ENCODE assay signal across 7 mouse cellular contexts in the genomic region with DNA sequence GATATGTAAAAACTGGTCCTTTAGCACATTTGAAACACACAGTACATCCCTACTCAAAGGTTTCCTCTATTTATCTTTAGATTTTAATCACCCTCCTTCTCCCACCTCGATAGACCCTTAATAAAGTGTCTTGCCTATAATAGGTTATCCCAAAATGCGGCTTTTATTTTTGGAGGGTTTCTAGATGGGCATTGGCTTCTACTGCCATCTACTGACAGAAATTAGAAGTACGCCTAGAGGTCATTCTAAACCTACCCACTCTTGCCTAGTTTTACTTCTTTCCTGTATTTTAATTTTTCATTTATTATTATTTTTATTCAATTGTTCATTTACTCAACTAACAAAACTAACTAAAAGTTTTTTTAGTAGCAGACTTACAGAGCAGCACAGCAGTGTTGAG. TPM values are rescaled to one million over a fixed set of nuclear protein-coding genes. Genes with fewer than 3 reads are reported as not detected.
DNase-seq lines count a peak whose midpoint lies in the region; ATAC-seq and TF ChIP-seq lines count a peak whose summit lies in the region.

No protein-coding gene starts in this region.

- no peak overlapping the region for H3K9ac ChIP-seq in kidney, embryonic 15.5 days
- H3K9ac ChIP-seq in CH12.LX (ENCODE audit: insufficient read depth, low read depth) = no peak overlapping the region

- no peak for ATAC-seq in kidney, embryonic 15.5 days (replicated peaks; ENCODE audit: low FRiP score)
- ATAC-seq in inflammation-experienced regulatory T-cells, adult 6 months = no peak

- no peak for TF ChIP-seq EP300 in CH12.LX (IDR thresholded peaks at IDR 0.05; ENCODE audit: low read length)

- no peak for TF ChIP-seq CTCF in kidney, adult 2 months (conservative IDR thresholded peaks at IDR 0.05; ENCODE audit: insufficient read depth, insufficient read length, low read depth, low read length)
- peak; percentile 67 to 77 for TF ChIP-seq CTCF in CH12.LX (conservative IDR thresholded peaks at IDR 0.05 in 1 of 2, IDR thresholded peaks at IDR 0.05 in 1 of 2; ENCODE audit: low read depth in 2 of 2, low read length in 2 of 2)

- H3K4me1 ChIP-seq in kidney, adult 2 months (ENCODE audit: control insufficient read depth, insufficient read depth, low read length) = no peaks in the 10 kb centered on the region
- peaks cover 9% of the 10 kb centered on the region; the same call in 1 of the 2 replicates for H3K4me1 ChIP-seq in kidney, embryonic 15.5 days
- peaks cover 7 to 14% of the 10 kb centered on the region in 2 experiments; a peak in 3 of 4 replicates for H3K4me1 ChIP-seq in CH12.LX (ENCODE audit: control insufficient read depth in 1 of 2, insufficient read depth in 2 of 2)

- H3K36me3 ChIP-seq in kidney, adult 2 months (ENCODE audit: control insufficient read depth, insufficient read depth, low read length) = no peaks in the 10 kb centered on the region
- H3K36me3 ChIP-seq in kidney, embryonic 15.5 days = no peaks in the 10 kb centered on the region
- no peaks in the 10 kb centered on the region for H3K36me3 ChIP-seq in CH12.LX (replicated peaks in 1 of 2; ENCODE audit: control insufficient read depth in 1 of 2, insufficient read depth in 1 of 2, low read length in 1 of 2)

- WGBS in kidney, adult 2 months = 5% methylated on average over 3 of the region's 3 CpGs
- 10% methylated on average over 3 of the region's 3 CpGs for WGBS in kidney, embryonic 15.5 days

- no peak for TF ChIP-seq POLR2A in kidney, adult 2 months (IDR thresholded peaks at IDR 0.05; ENCODE audit: low read depth, low read length)
- no peak for TF ChIP-seq POLR2A in CH12.LX (IDR thresholded peaks at IDR 0.05; ENCODE audit: low read depth, low read length)

- TF ChIP-seq RAD21 in CH12.LX (IDR thresholded peaks at IDR 0.05; ENCODE audit: low read depth, low read length) = peak; percentile 86

- dilution Hi-C loops in CH12.LX (cut with MboI; ENCODE audit: extremely low pct_ligation_motif_present, extremely low pct_unique_long_range_greater_than_20kb, low sequenced_read_pairs) = no loop called here

- no peak overlapping the region for H3K4me2 ChIP-seq in kidney, embryonic 15.5 days
- no peak overlapping the region for H3K4me2 ChIP-seq in CH12.LX (ENCODE audit: insufficient read depth, low read depth, poor library complexity, severe bottlenecking)

- no peaks in the 10 kb centered on the region for H3K9me3 ChIP-seq in kidney, embryonic 15.5 days (replicated peaks)
- H3K9me3 ChIP-seq in CH12.LX (replicated peaks; ENCODE audit: low read length) = peaks cover 8% of the 10 kb centered on the region

- peak; percentile 29 for DNase-seq in kidney, adult 2 months
- peak; percentile 55 for DNase-seq in CH12.LX (ENCODE audit: extremely low read depth)
- peak; percentile 43 for DNase-seq in c-Kit-positive CD71-negative TER-119-negative erythroid progenitor cells, embryonic 14.5 days (ENCODE audit: low read depth)
- peak; percentile 59 for DNase-seq in lung, postnatal 36 days
- no peak for DNase-seq in spleen, adult 18-20 months

- no peak overlapping the region for H3K4me3 ChIP-seq in kidney, adult 2 months (ENCODE audit: insufficient read depth, low read depth, low read length)
- no peak overlapping the region for H3K4me3 ChIP-seq in kidney, embryonic 15.5 days (replicated peaks)
- H3K4me3 ChIP-seq in CH12.LX (replicated peaks in 1 of 3; ENCODE audit: low read depth in 2 of 3, low read length in 2 of 3, poor library complexity in 1 of 3) = no peak overlapping the region

- in situ Hi-C loops in CH12.LX (cut with MboI; ENCODE audit: low pct_ligation_motif_present, low pct_unique_long_range_greater_than_20kb, low sequenced_read_pairs) = loop anchor here (25.0 kb wide), 1 partner anchor 675 kb away; the partner anchor contains the start of genes Cenpl and Dars2

- no peaks in the 10 kb centered on the region for H3K79me2 ChIP-seq in CH12.LX (replicated peaks; ENCODE audit: control insufficient read depth, extremely low read depth, insufficient read depth, poor library complexity, severe bottlenecking)

- no peaks in the 10 kb centered on the region for H3K27me3 ChIP-seq in kidney, adult 2 months (replicated peaks; ENCODE audit: control insufficient read depth, insufficient read depth, low read length)
- peaks cover 6% of the 10 kb centered on the region; the same call in 1 of the 2 replicates for H3K27me3 ChIP-seq in kidney, embryonic 15.5 days
- H3K27me3 ChIP-seq in CH12.LX (replicated peaks) = no peaks in the 10 kb centered on the region

- no peak overlapping the region for H3K27ac ChIP-seq in kidney, adult 2 months (ENCODE audit: insufficient read depth, low read depth, low read length)
- no peak overlapping the region for H3K27ac ChIP-seq in kidney, embryonic 15.5 days
- no peak overlapping the region for H3K27ac ChIP-seq in CH12.LX (ENCODE audit: insufficient read depth, low read depth)

TF ChIP-seq in CH12.LX, 34 proteins besides CTCF, POLR2A, EP300 and RAD21:
- TF ChIP-seq ZC3H11A (IDR thresholded peaks at IDR 0.05; ENCODE audit: low read depth, low read length) (no peak), SMC3 (IDR thresholded peaks at IDR 0.05; ENCODE audit: low read depth, low read length) (peak; percentile 43)

RNA-seq across cellular contexts. Expression of gene Fasl, which starts 51.4 kb away (rescaled TPM):
- 0.04 and 0.16 TPM in 2 replicates for polyA plus RNA-seq in kidney, adult 2 months (2012; rRNA removed)
- polyA plus RNA-seq in kidney, embryonic 15.5 days (2015; fragmentation: Nextera tagmentation; extraction: Ambion mirVana) = not detected in 2 replicates
- total RNA-seq in CH12.LX (2012; rRNA removed) = 0.08 TPM in 2 replicates
- total RNA-seq in CH12.LX (2014; rRNA removed) = 0.32 and 0.35 TPM in 2 replicates
- polyA plus RNA-seq in CH12.LX (2012; ENCODE audit: insufficient read length, low read depth) = not detected in 2 replicates
- 10 to 100 TPM; 13.0 to 56.3 (median 19.1) TPM for polyA plus RNA-seq in inflammation-experienced regulatory T-cells, adult 6 months (2017; shearing (Covaris generic))

Comparison
In these comparisons a context has a peak if more than half of its experiments do, and no peak if none do; other contexts are left out.
1. DNase-seq: peak in kidney, adult 2 months (single experiment), CH12.LX (single experiment), c-Kit-positive CD71-negative TER-119-negative erythroid progenitor cells, embryonic 14.5 days (single experiment) and lung, postnatal 36 days (single experiment); none in spleen, adult 18-20 months (0 of 2).
2. RNA of gene Fasl, which starts 51.4 kb away (polyA plus RNA-seq): 13.0 to 56.3 TPM in inflammation-experienced regulatory T-cells, adult 6 months; 0.04 to 0.16 TPM in kidney, adult 2 months, not detected in CH12.LX and not detected in kidney, embryonic 15.5 days; every median in the first group is over 10 times any median in the second.